In the genomic region with DNA sequence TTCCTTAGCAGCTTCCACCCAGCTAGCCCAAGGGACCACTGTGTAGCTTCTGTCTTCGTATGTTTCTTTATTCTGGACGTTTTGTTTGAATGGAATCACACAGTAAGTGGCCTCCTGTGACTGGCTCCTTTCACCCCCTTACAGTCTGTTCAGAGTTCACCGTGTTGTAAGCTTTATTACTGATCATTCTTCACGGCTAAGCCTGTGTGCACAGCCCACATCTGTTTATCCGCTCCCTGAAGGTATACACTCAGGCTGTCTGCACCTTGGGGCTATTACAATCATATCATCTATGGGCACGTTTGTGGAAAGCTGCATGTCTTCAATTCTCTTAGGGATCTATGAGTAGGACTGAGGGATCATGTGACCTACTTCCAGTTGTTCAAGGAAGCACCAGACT, we compare ENCODE assay signal across 22 mouse cellular contexts. TPM values are rescaled to one million over a fixed set of nuclear protein-coding genes. Genes with fewer than 3 reads are reported as not detected.
DNase-seq lines count a peak whose midpoint lies in the region; ATAC-seq and TF ChIP-seq lines count a peak whose summit lies in the region.
"Had no signal": no experiment of that assay in that cellular context is flagged by ENCODE, and none has a peak within 500 bp of the region (broad histone marks: within the 10 kb centered on the region; RNA-seq: fewer than 3 reads in every experiment).

No protein-coding gene starts in this region.

- H3K27ac ChIP-seq in midbrain, embryonic 14.5 days (replicated peaks; ENCODE audit: low read depth, low read length) = peak overlapping the region; percentile 49
- no peak overlapping the region for H3K27ac ChIP-seq in midbrain, embryonic 10.5 days (replicated peaks)
- peak overlapping the region; percentile 35; the same call in 1 of the 2 replicates for H3K27ac ChIP-seq in hindbrain, embryonic 15.5 days (replicated peaks)
- H3K27ac ChIP-seq in intestine, postnatal 0 days (ENCODE audit: low read depth, low read length) = no peak overlapping the region
- H3K27ac ChIP-seq in forebrain, embryonic 10.5 days = no peak overlapping the region
- H3K27ac ChIP-seq: embryonic facial prominence, embryonic 10.5 days; heart, adult 2 months; heart, embryonic 13.5 days; macrophage had no signal

- H3K9ac ChIP-seq in midbrain, embryonic 14.5 days (replicated peaks; ENCODE audit: low read length) = no peak overlapping the region
- H3K9ac ChIP-seq in hindbrain, embryonic 15.5 days = no peak overlapping the region
- no peak overlapping the region for H3K9ac ChIP-seq in intestine, postnatal 0 days (ENCODE audit: low read depth, low read length)
- H3K9ac ChIP-seq: heart, embryonic 13.5 days had no signal

- DNase-seq in midbrain, embryonic 14.5 days = no peak
- no peak for DNase-seq in midbrain, embryonic 10.5 days (ENCODE audit: low spot score)
- DNase-seq in cerebellum, adult 18-20 months = no peak
- no peak for DNase-seq in forebrain, embryonic 10.5 days (ENCODE audit: extremely low spot score, low spot score)
- DNase-seq in kidney, adult 9 months = no peak
- DNase-seq: adrenal gland, postnatal 14 days; cerebellum, adult 9-10 months; gastrocnemius, postnatal 36 days; heart, adult 2 months; heart, postnatal 14 days; kidney, adult 8-10 months; kidney, postnatal 14 days; right cerebral cortex, postnatal 25 days; spleen, adult 18-20 months; thymus, postnatal 25 days had no signal

- no peaks in the 10 kb centered on the region for H3K27me3 ChIP-seq in midbrain, embryonic 14.5 days (ENCODE audit: control insufficient read depth, insufficient read depth, low read length)
- H3K27me3 ChIP-seq in midbrain, embryonic 10.5 days (ENCODE audit: low read depth, poor library complexity, severe bottlenecking) = no peaks in the 10 kb centered on the region
- no peaks in the 10 kb centered on the region for H3K27me3 ChIP-seq in hindbrain, embryonic 15.5 days
- no peaks in the 10 kb centered on the region for H3K27me3 ChIP-seq in intestine, postnatal 0 days (replicated peaks; ENCODE audit: control insufficient read depth, insufficient read depth, low read length)
- H3K27me3 ChIP-seq in forebrain, embryonic 10.5 days (ENCODE audit: poor library complexity, severe bottlenecking) = no peaks in the 10 kb centered on the region
- H3K27me3 ChIP-seq: heart, embryonic 13.5 days had no signal

- peaks cover 11% of the 10 kb centered on the region for H3K4me1 ChIP-seq in midbrain, embryonic 14.5 days (ENCODE audit: control insufficient read depth, insufficient read depth, low read length)
- H3K4me1 ChIP-seq in midbrain, embryonic 10.5 days = peaks cover 11% of the 10 kb centered on the region
- peaks cover 31% of the 10 kb centered on the region for H3K4me1 ChIP-seq in hindbrain, embryonic 15.5 days (replicated peaks)
- H3K4me1 ChIP-seq in intestine, postnatal 0 days (replicated peaks; ENCODE audit: control insufficient read depth, insufficient read depth, low read length) = peaks cover 7% of the 10 kb centered on the region
- H3K4me1 ChIP-seq in forebrain, embryonic 10.5 days = peaks cover 19% of the 10 kb centered on the region

- WGBS in midbrain, embryonic 14.5 days = 45% methylated on average over 6 of the region's 6 CpGs
- 85% methylated on average over 6 of the region's 6 CpGs for WGBS in midbrain, embryonic 10.5 days
- 31% methylated on average over 6 of the region's 6 CpGs for WGBS in hindbrain, embryonic 15.5 days
- 21% methylated on average over 6 of the region's 6 CpGs for WGBS in intestine, postnatal 0 days
- 80% methylated on average over 6 of the region's 6 CpGs for WGBS in forebrain, embryonic 10.5 days

- no peak overlapping the region for H3K4me3 ChIP-seq in midbrain, embryonic 14.5 days (replicated peaks; ENCODE audit: low read depth, low read length)
- H3K4me3 ChIP-seq in midbrain, embryonic 10.5 days = no peak overlapping the region
- no peak overlapping the region for H3K4me3 ChIP-seq in hindbrain, embryonic 15.5 days
- no peak overlapping the region for H3K4me3 ChIP-seq in intestine, postnatal 0 days (ENCODE audit: low read depth, low read length)
- H3K4me3 ChIP-seq in forebrain, embryonic 10.5 days = no peak overlapping the region
- H3K4me3 ChIP-seq: embryonic facial prominence, embryonic 10.5 days; heart, adult 2 months; heart, embryonic 13.5 days had no signal

- H3K4me2 ChIP-seq in midbrain, embryonic 14.5 days (ENCODE audit: low read length) = peak overlapping the region; percentile 19; the same call in 1 of the 2 replicates
- H3K4me2 ChIP-seq in hindbrain, embryonic 15.5 days = peak overlapping the region; percentile 27
- H3K4me2 ChIP-seq in intestine, postnatal 0 days (replicated peaks; ENCODE audit: low read depth) = no peak overlapping the region
- H3K4me2 ChIP-seq: heart, embryonic 13.5 days had no signal

- no peak for ATAC-seq in midbrain, embryonic 14.5 days (ENCODE audit: low FRiP score, low TSS enrichment)
- ATAC-seq in hindbrain, embryonic 15.5 days (ENCODE audit: low FRiP score, low read depth) = peak; percentile 47; the same call in 1 of the 2 replicates
- ATAC-seq in intestine, postnatal 0 days = peak; percentile 31; the same call in 1 of the 2 replicates
- ATAC-seq: activated CD4-positive, CD25-positive, alpha-beta regulatory T cell, adult 4 months; forebrain, embryonic 16.5 days had no signal

- H3K36me3 ChIP-seq in midbrain, embryonic 14.5 days (ENCODE audit: control insufficient read depth, insufficient read depth, low read length) = peaks cover 2% of the 10 kb centered on the region; the same call in 1 of the 2 replicates
- peaks cover 38% of the 10 kb centered on the region for H3K36me3 ChIP-seq in midbrain, embryonic 10.5 days
- H3K36me3 ChIP-seq in hindbrain, embryonic 15.5 days = no peaks in the 10 kb centered on the region
- no peaks in the 10 kb centered on the region for H3K36me3 ChIP-seq in intestine, postnatal 0 days (ENCODE audit: control insufficient read depth, insufficient read depth)
- peaks cover 43% of the 10 kb centered on the region for H3K36me3 ChIP-seq in forebrain, embryonic 10.5 days (replicated peaks)

- no peaks in the 10 kb centered on the region for H3K9me3 ChIP-seq in midbrain, embryonic 14.5 days (ENCODE audit: control insufficient read depth, low read length)
- no peaks in the 10 kb centered on the region for H3K9me3 ChIP-seq in midbrain, embryonic 10.5 days (replicated peaks)
- no peaks in the 10 kb centered on the region for H3K9me3 ChIP-seq in hindbrain, embryonic 15.5 days
- H3K9me3 ChIP-seq in intestine, postnatal 0 days (ENCODE audit: control insufficient read depth) = no peaks in the 10 kb centered on the region
- H3K9me3 ChIP-seq in forebrain, embryonic 10.5 days = no peaks in the 10 kb centered on the region
- H3K9me3 ChIP-seq: embryonic facial prominence, embryonic 10.5 days; heart, embryonic 13.5 days had no signal

- TF ChIP-seq CTCF in intestine, postnatal 0 days (IDR thresholded peaks at IDR 0.05; ENCODE audit: low read depth) = no peak

RNA-seq across cellular contexts. Expression of gene Nckap5l, which starts 12.0 kb away (rescaled TPM):
- polyA plus RNA-seq in midbrain, embryonic 14.5 days (2014; fragmentation: Nextera tagmentation; extraction: Ambion mirVana) = 16.8 and 17.6 TPM in 2 replicates
- polyA plus RNA-seq in midbrain, embryonic 10.5 days (2016; fragmentation: Nextera tagmentation; extraction: Ambion mirVana) = 11.0 and 11.3 TPM in 2 replicates
- 14.7 and 17.1 TPM in 2 replicates for polyA plus RNA-seq in hindbrain, embryonic 15.5 days (2015; fragmentation: Nextera tagmentation; extraction: Ambion mirVana)
- polyA plus RNA-seq in intestine, postnatal 0 days (2015; fragmentation: Nextera tagmentation; extraction: Ambion mirVana) = 1.8 and 2.1 TPM in 2 replicates
- polyA plus RNA-seq in forebrain, embryonic 10.5 days (2016; fragmentation: Nextera tagmentation; extraction: Ambion mirVana) = 10.9 and 13.7 TPM in 2 replicates

RNA-seq across cellular contexts. Expression of gene Bcdin3d, which starts 29.0 kb away (rescaled TPM):
- 23.0 and 24.6 TPM in 2 replicates for polyA plus RNA-seq in midbrain, embryonic 14.5 days (2014; fragmentation: Nextera tagmentation; extraction: Ambion mirVana)
- 21.3 and 22.1 TPM in 2 replicates for polyA plus RNA-seq in midbrain, embryonic 10.5 days (2016; fragmentation: Nextera tagmentation; extraction: Ambion mirVana)
- polyA plus RNA-seq in hindbrain, embryonic 15.5 days (2015; fragmentation: Nextera tagmentation; extraction: Ambion mirVana) = 16.4 and 17.7 TPM in 2 replicates
- polyA plus RNA-seq in intestine, postnatal 0 days (2015; fragmentation: Nextera tagmentation; extraction: Ambion mirVana) = 12.6 and 13.2 TPM in 2 replicates
- 19.6 and 20.5 TPM in 2 replicates for polyA plus RNA-seq in forebrain, embryonic 10.5 days (2016; fragmentation: Nextera tagmentation; extraction: Ambion mirVana)

RNA-seq across cellular contexts. Expression of gene Tmbim6, which starts 52.9 kb away (rescaled TPM):
- 233 and 255 TPM in 2 replicates for polyA plus RNA-seq in midbrain, embryonic 14.5 days (2014; fragmentation: Nextera tagmentation; extraction: Ambion mirVana)
- 288 and 305 TPM in 2 replicates for polyA plus RNA-seq in midbrain, embryonic 10.5 days (2016; fragmentation: Nextera tagmentation; extraction: Ambion mirVana)
- 299 and 320 TPM in 2 replicates for polyA plus RNA-seq in hindbrain, embryonic 15.5 days (2015; fragmentation: Nextera tagmentation; extraction: Ambion mirVana)
- 1,126 and 1,190 TPM in 2 replicates for polyA plus RNA-seq in intestine, postnatal 0 days (2015; fragmentation: Nextera tagmentation; extraction: Ambion mirVana)
- 267 and 272 TPM in 2 replicates for polyA plus RNA-seq in forebrain, embryonic 10.5 days (2016; fragmentation: Nextera tagmentation; extraction: Ambion mirVana)

Comparison
In these comparisons a context has a peak if more than half of its experiments do, and no peak if none do; other contexts are left out.
1. H3K27ac ChIP-seq: peak in midbrain, embryonic 14.5 days (single experiment) and hindbrain, embryonic 15.5 days (single experiment); none in midbrain, embryonic 10.5 days (single experiment), intestine, postnatal 0 days (single experiment) and forebrain, embryonic 10.5 days (single experiment).